Mouse (Mus musculus) heart, postnatal 25 days (tissue): Measurements from ENCODE around the gene Crnkl1. TPM values are rescaled to one million over a fixed set of nuclear protein-coding genes. Genes with fewer than 3 reads are reported as not detected.
A peak's percentile ranks its signal among the peaks of the same experiment; 100 is the strongest.
"Not testable (repeated sequence)": the region's sequence is repeated elsewhere in the genome, so short reads cannot be mapped to it uniquely, and the experiment has no call there.

Experiments
- DNase-seq: peaks from one replicate; pipeline ENCODE4 v3.0.0; 2022; ENCODE audit warnings: low spot score
- intact Hi-C: fragments of 180-260 bp; cut with DNase I; formaldehyde crosslinking; loops from one replicate; pipeline ENCODE4 v1.15.1; 2025
- total RNA-seq, 2 experiments: library from RNA; stranded (reverse); gene quantifications; 2 replicates each; pipeline ENCODE4 v1.2.3; 2021

Gene Crnkl1
- total RNA-seq, 2 experiments from 2014 or later = 17.5 to 20.5 TPM

- no peak for DNase-seq
- intact Hi-C loops = no loop called here
Measured at GRCm38 (mm10) chr2:145941403-145941802, 6.6 kb upstream of the Crnkl1 start.

- peak; percentile 24 for DNase-seq
- intact Hi-C loops = no loop called here
Measured at GRCm38 (mm10) chr2:145936975-145937374, 2.2 kb upstream of the Crnkl1 start.

GRCm38 (mm10) chr2:145920941-145921650 is 13.7 kb downstream of the Crnkl1 start:
- intact Hi-C loops = no loop called here
- no peak for DNase-seq

GRCm38 (mm10) chr2:145905884-145906283 is 28.9 kb downstream of the Crnkl1 start:
- intact Hi-C loops = loop anchor here (2.0 kb wide), 1 partner anchor 27 kb away; no protein-coding TSS in a partner anchor
- not testable (repeated sequence) for DNase-seq

GRCm38 (mm10) chr2:145905156-145905555 is 29.7 kb downstream of the Crnkl1 start:
- no peak for DNase-seq

GRCm38 (mm10) chr2:145903983-145904616 is 30.7 kb downstream of the Crnkl1 start:
- intact Hi-C loops = loop anchor here (1.0 kb wide), 1 partner anchor 204 kb away; no protein-coding TSS in a partner anchor
- no peak for DNase-seq

More at GRCm38 (mm10) chr2:145905156-145905555, 29.7 kb downstream of the Crnkl1 start:
- intact Hi-C loops = no loop called here

- intact Hi-C loops = no loop called here
Measured at GRCm38 (mm10) chr2:145903061-145903901, 31.5 kb downstream of the Crnkl1 start.

GRCm38 (mm10) chr2:145901861-145902260 is 33.0 kb downstream of the Crnkl1 start, which contains the start of gene Naa20:
Gene Naa20, plus strand, starts transcription at chr2:145902099.
- intact Hi-C loops = no loop called here
- no peak for DNase-seq

More at GRCm38 (mm10) chr2:145903061-145903901, 31.5 kb downstream of the Crnkl1 start:
- peak; percentile 82 for DNase-seq

GRCm38 (mm10) chr2:145900318-145900717 is 34.5 kb downstream of the Crnkl1 start:
- intact Hi-C loops, DNase-seq: not testable (repeated sequence)

GRCm38 (mm10) chr2:145898106-145898505 is 36.7 kb downstream of the Crnkl1 start:
- no peak for DNase-seq
- intact Hi-C loops = no loop called here

GRCm38 (mm10) chr2:145893756-145894155 is 41.1 kb downstream of the Crnkl1 start:
- no peak for DNase-seq
- intact Hi-C loops = no loop called here

- no peak for DNase-seq
- intact Hi-C loops = no loop called here
Measured at GRCm38 (mm10) chr2:145890571-145890970, 44.2 kb downstream of the Crnkl1 start.

- no peak for DNase-seq
- intact Hi-C loops = loop anchor here (2.0 to 5.0 kb wide), 3 partner anchors 56 to 102 kb away; no protein-coding TSS in a partner anchor
Measured at GRCm38 (mm10) chr2:145888766-145889480, 45.9 kb downstream of the Crnkl1 start.

- intact Hi-C loops = loop anchor here (2.0 to 5.0 kb wide), 3 partner anchors 55 to 101 kb away; no protein-coding TSS in a partner anchor
- DNase-seq = peak; percentile 71
Measured at GRCm38 (mm10) chr2:145887937-145888765, 46.7 kb downstream of the Crnkl1 start.

- peak; percentile 63 for DNase-seq
- intact Hi-C loops = loop anchor here (5.0 kb wide), 3 partner anchors 73 to 98 kb away; no protein-coding TSS in a partner anchor
Measured at GRCm38 (mm10) chr2:145884913-145885785, 49.7 kb downstream of the Crnkl1 start.

- intact Hi-C loops = loop anchor here (5.0 kb wide), 1 partner anchor 87 kb away; no protein-coding TSS in a partner anchor
- DNase-seq = no peak
Measured at GRCm38 (mm10) chr2:145884036-145884912, 50.5 kb downstream of the Crnkl1 start.
